7 mouse cellular contexts compared by ENCODE assay signal in genomic region chr14:55854406-55855100, GRCm38 (mm10). TPM values are rescaled to one million over a fixed set of nuclear protein-coding genes. Genes with fewer than 3 reads are reported as not detected.
DNase-seq lines count a peak whose midpoint lies in the region; ATAC-seq and TF ChIP-seq lines count a peak whose summit lies in the region.

No protein-coding gene starts in this region.

- H3K4me3 ChIP-seq in forebrain, postnatal 0 days (ENCODE audit: low read depth, low read length): peak overlapping the region; percentile 67
- peak overlapping the region; percentile 59 for H3K4me3 ChIP-seq in liver, embryonic 12.5 days
- H3K4me3 ChIP-seq in neural tube, embryonic 11.5 days (ENCODE audit: low read depth, low read length): peak overlapping the region; percentile 48

- WGBS in forebrain, postnatal 0 days: 0% methylated on average over 9 of the region's 9 CpGs
- WGBS in liver, embryonic 12.5 days (ENCODE audit: insufficient replicate concordance): 5% methylated on average over 9 of the region's 9 CpGs
- 1% methylated on average over 9 of the region's 9 CpGs for WGBS in neural tube, embryonic 11.5 days

- peak overlapping the region; percentile 84 for H3K27ac ChIP-seq in forebrain, postnatal 0 days (ENCODE audit: low read depth, low read length)
- H3K27ac ChIP-seq in liver, embryonic 12.5 days: peak overlapping the region; percentile 81
- H3K27ac ChIP-seq in neural tube, embryonic 11.5 days (ENCODE audit: low read depth, low read length): peak overlapping the region; percentile 84

- peak overlapping the region; percentile 82 for H3K4me2 ChIP-seq in forebrain, postnatal 0 days (ENCODE audit: low read depth)
- peak overlapping the region; percentile 80 for H3K4me2 ChIP-seq in liver, embryonic 12.5 days
- H3K4me2 ChIP-seq in neural tube, embryonic 11.5 days (ENCODE audit: low read depth): peak overlapping the region; percentile 72

- H3K9ac ChIP-seq in forebrain, postnatal 0 days: peak overlapping the region; percentile 83
- H3K9ac ChIP-seq in liver, embryonic 12.5 days: peak overlapping the region; percentile 43
- peak overlapping the region; percentile 56 for H3K9ac ChIP-seq in neural tube, embryonic 11.5 days (ENCODE audit: low read length)

- TF ChIP-seq CTCF in forebrain, postnatal 0 days (IDR thresholded peaks at IDR 0.05; ENCODE audit: low read depth): no peak

- H3K9me3 ChIP-seq in forebrain, postnatal 0 days (ENCODE audit: low read length): no peaks in the 10 kb centered on the region
- H3K9me3 ChIP-seq in liver, embryonic 12.5 days (replicated peaks): no peaks in the 10 kb centered on the region
- H3K9me3 ChIP-seq in neural tube, embryonic 11.5 days (ENCODE audit: control insufficient read depth, low read length): no peaks in the 10 kb centered on the region

- peak; percentile 25 for ATAC-seq in forebrain, postnatal 0 days
- ATAC-seq in liver, embryonic 12.5 days: no peak
- peak; percentile 29; the same call in 1 of the 2 replicates for ATAC-seq in neural tube, embryonic 11.5 days (ENCODE audit: insufficient read depth, low FRiP score, low TSS enrichment)
- ATAC-seq in inflammation-experienced regulatory T-cells, adult 6 months: no peak

- no peaks in the 10 kb centered on the region for H3K27me3 ChIP-seq in forebrain, postnatal 0 days (ENCODE audit: insufficient read depth, low read length)
- peaks cover 17% of the 10 kb centered on the region for H3K27me3 ChIP-seq in liver, embryonic 12.5 days (replicated peaks)
- no peaks in the 10 kb centered on the region for H3K27me3 ChIP-seq in neural tube, embryonic 11.5 days (ENCODE audit: control insufficient read depth, insufficient read depth, low read length)

- H3K36me3 ChIP-seq in forebrain, postnatal 0 days (ENCODE audit: insufficient read depth): no peaks in the 10 kb centered on the region
- H3K36me3 ChIP-seq in liver, embryonic 12.5 days: no peaks in the 10 kb centered on the region
- H3K36me3 ChIP-seq in neural tube, embryonic 11.5 days (ENCODE audit: control insufficient read depth, insufficient read depth, low read length): no peaks in the 10 kb centered on the region

- peaks cover 15% of the 10 kb centered on the region for H3K4me1 ChIP-seq in forebrain, postnatal 0 days (ENCODE audit: insufficient read depth)
- H3K4me1 ChIP-seq in liver, embryonic 12.5 days: peaks cover 61% of the 10 kb centered on the region
- peaks cover 30% of the 10 kb centered on the region for H3K4me1 ChIP-seq in neural tube, embryonic 11.5 days (ENCODE audit: control insufficient read depth, insufficient read depth, low read length)

- peak; percentile 23 for DNase-seq in thymus, postnatal 4 days
- DNase-seq in thymus, postnatal 0 days (ENCODE audit: low spot score): no peak
- peak; percentile 60 for DNase-seq in forebrain, postnatal 0 days
- DNase-seq in neural tube, embryonic 11.5 days (ENCODE audit: low spot score): peak; percentile 42
- DNase-seq in ovary, postnatal 14 days (ENCODE audit: low spot score): no peak

RNA-seq across cellular contexts. Expression of gene Nynrin, which starts 0.7 kb away (rescaled TPM):
- polyA plus RNA-seq in thymus, postnatal 0 days (2015; fragmentation: Nextera tagmentation; extraction: Ambion mirVana): 1.7 and 2.4 TPM in 2 replicates
- 24.2 and 28.5 TPM in 2 replicates for total RNA-seq in forebrain, postnatal 0 days (2014; rRNA removed)
- 4.4 and 5.5 TPM in 2 replicates for polyA plus RNA-seq in forebrain, postnatal 0 days (2015; fragmentation: Nextera tagmentation; extraction: Ambion mirVana)
- polyA plus RNA-seq in liver, embryonic 12.5 days (2016; fragmentation: Nextera tagmentation; extraction: Ambion mirVana): 7.0 and 8.2 TPM in 2 replicates
- polyA plus RNA-seq in neural tube, embryonic 11.5 days (2014; fragmentation: Nextera tagmentation; extraction: Ambion mirVana): 15.1 and 16.0 TPM in 2 replicates
- under 1 TPM in 1 of 3 experiments, not detected in 2; 0.04 TPM for polyA plus RNA-seq in inflammation-experienced regulatory T-cells, adult 6 months (2017; shearing (Covaris generic))

RNA-seq across cellular contexts. Expression of gene Cbln3, which starts 29.6 kb away (rescaled TPM):
- 0.05 and 0.12 TPM in 2 replicates for polyA plus RNA-seq in thymus, postnatal 0 days (2015; fragmentation: Nextera tagmentation; extraction: Ambion mirVana)
- total RNA-seq in forebrain, postnatal 0 days (2014; rRNA removed): 0.29 and 0.46 TPM in 2 replicates
- polyA plus RNA-seq in forebrain, postnatal 0 days (2015; fragmentation: Nextera tagmentation; extraction: Ambion mirVana): 0.24 and 0.33 TPM in 2 replicates
- 0.25 TPM in 2 replicates for polyA plus RNA-seq in liver, embryonic 12.5 days (2016; fragmentation: Nextera tagmentation; extraction: Ambion mirVana)
- polyA plus RNA-seq in neural tube, embryonic 11.5 days (2014; fragmentation: Nextera tagmentation; extraction: Ambion mirVana): 0.13 and 0.22 TPM in 2 replicates
- under 1 TPM in 1 of 3 experiments, not detected in 2; 0.11 TPM for polyA plus RNA-seq in inflammation-experienced regulatory T-cells, adult 6 months (2017; shearing (Covaris generic))

RNA-seq across cellular contexts. Expression of gene Khnyn, which starts 30.2 kb away (rescaled TPM):
- 8.5 and 9.8 TPM in 2 replicates for polyA plus RNA-seq in thymus, postnatal 0 days (2015; fragmentation: Nextera tagmentation; extraction: Ambion mirVana)
- 13.6 and 20.0 TPM in 2 replicates for total RNA-seq in forebrain, postnatal 0 days (2014; rRNA removed)
- polyA plus RNA-seq in forebrain, postnatal 0 days (2015; fragmentation: Nextera tagmentation; extraction: Ambion mirVana): 3.2 and 5.3 TPM in 2 replicates
- 12.8 and 13.0 TPM in 2 replicates for polyA plus RNA-seq in liver, embryonic 12.5 days (2016; fragmentation: Nextera tagmentation; extraction: Ambion mirVana)
- polyA plus RNA-seq in neural tube, embryonic 11.5 days (2014; fragmentation: Nextera tagmentation; extraction: Ambion mirVana): 11.8 and 13.0 TPM in 2 replicates
- 10 to 100 TPM; 10.5 to 13.1 (median 12.8) TPM for polyA plus RNA-seq in inflammation-experienced regulatory T-cells, adult 6 months (2017; shearing (Covaris generic))

RNA-seq across cellular contexts. Expression of gene Nfatc4, which starts 31.6 kb away (rescaled TPM):
- polyA plus RNA-seq in thymus, postnatal 0 days (2015; fragmentation: Nextera tagmentation; extraction: Ambion mirVana): 1.7 and 2.2 TPM in 2 replicates
- 6.0 and 11.9 TPM in 2 replicates for total RNA-seq in forebrain, postnatal 0 days (2014; rRNA removed)
- polyA plus RNA-seq in forebrain, postnatal 0 days (2015; fragmentation: Nextera tagmentation; extraction: Ambion mirVana): 3.2 and 3.9 TPM in 2 replicates
- polyA plus RNA-seq in liver, embryonic 12.5 days (2016; fragmentation: Nextera tagmentation; extraction: Ambion mirVana): 3.3 and 5.3 TPM in 2 replicates
- 25.9 and 33.7 TPM in 2 replicates for polyA plus RNA-seq in neural tube, embryonic 11.5 days (2014; fragmentation: Nextera tagmentation; extraction: Ambion mirVana)
- not detected for polyA plus RNA-seq in inflammation-experienced regulatory T-cells, adult 6 months (2017; shearing (Covaris generic))

RNA-seq across cellular contexts. Expression of gene Sdr39u1, which starts 45.5 kb away (rescaled TPM):
- polyA plus RNA-seq in thymus, postnatal 0 days (2015; fragmentation: Nextera tagmentation; extraction: Ambion mirVana): 72.5 and 74.8 TPM in 2 replicates
- total RNA-seq in forebrain, postnatal 0 days (2014; rRNA removed): 96.2 and 103 TPM in 2 replicates
- polyA plus RNA-seq in forebrain, postnatal 0 days (2015; fragmentation: Nextera tagmentation; extraction: Ambion mirVana): 131 and 132 TPM in 2 replicates
- polyA plus RNA-seq in liver, embryonic 12.5 days (2016; fragmentation: Nextera tagmentation; extraction: Ambion mirVana): 14.0 and 15.3 TPM in 2 replicates
- 45.7 and 52.6 TPM in 2 replicates for polyA plus RNA-seq in neural tube, embryonic 11.5 days (2014; fragmentation: Nextera tagmentation; extraction: Ambion mirVana)
- polyA plus RNA-seq in inflammation-experienced regulatory T-cells, adult 6 months (2017; shearing (Covaris generic)): 100 to 1,000 TPM in 1 of 3 experiments, 10 to 100 TPM in 2; 76.4 to 107 (median 93.3) TPM

Comparison
In these comparisons a context has a peak if more than half of its experiments do, and no peak if none do; other contexts are left out.
1. DNase-seq: peak in thymus, postnatal 4 days (single experiment), forebrain, postnatal 0 days (single experiment) and neural tube, embryonic 11.5 days (single experiment); none in thymus, postnatal 0 days (single experiment) and ovary, postnatal 14 days (single experiment).
2. ATAC-seq: peak in forebrain, postnatal 0 days (single experiment) and neural tube, embryonic 11.5 days (single experiment); none in liver, embryonic 12.5 days (single experiment) and inflammation-experienced regulatory T-cells, adult 6 months (single experiment).
3. Peak in every context shown above with its lines, with median percentiles within 50 percentile points of each other: H3K27ac ChIP-seq, H3K4me2 ChIP-seq, H3K4me3 ChIP-seq and H3K9ac ChIP-seq.